Mouse (Mus musculus) left cerebral cortex, adult 2 months (tissue): ENCODE measurements at regions not wholly inside any gene's neighbourhood (a gene's known extent, or its start where the extent isn't known, plus 50 kb on each side); places are given as distances from the start of the nearest gene placed in this dataset.
A peak's percentile ranks its signal among the peaks of the same experiment; 100 is the strongest.

Experiments used
- DNase-seq, 2 experiments: peaks; one replicate each; pipeline ENCODE4 v3.0.0; 2021 to 2022; ENCODE audit warnings: low spot score in 2 of 2, mixed read lengths in 1 of 2; ENCODE audit errors: extremely low spot score in 1 of 2
- H3K27ac ChIP-seq: fragments of 200-600 bp; 2 replicates; pipeline ENCODE4 v1.8.1; 2022
- H3K4me3 ChIP-seq: fragments of 200-600 bp; 2 replicates; pipeline ENCODE4 v1.8.1; 2022
- CTCF ChIP-seq: fragments of 200-600 bp; IDR thresholded peaks from 2 replicates; pipeline ENCODE4 v1.8.1; 2022; ENCODE audit warnings: antibody characterized with exemption, mild to moderate bottlenecking, moderate library complexity
- intact Hi-C: fragments of 180-260 bp; cut with DNase I; formaldehyde crosslinking; loops from one replicate; pipeline ENCODE4 v1.15.1; 2025

DNA sequence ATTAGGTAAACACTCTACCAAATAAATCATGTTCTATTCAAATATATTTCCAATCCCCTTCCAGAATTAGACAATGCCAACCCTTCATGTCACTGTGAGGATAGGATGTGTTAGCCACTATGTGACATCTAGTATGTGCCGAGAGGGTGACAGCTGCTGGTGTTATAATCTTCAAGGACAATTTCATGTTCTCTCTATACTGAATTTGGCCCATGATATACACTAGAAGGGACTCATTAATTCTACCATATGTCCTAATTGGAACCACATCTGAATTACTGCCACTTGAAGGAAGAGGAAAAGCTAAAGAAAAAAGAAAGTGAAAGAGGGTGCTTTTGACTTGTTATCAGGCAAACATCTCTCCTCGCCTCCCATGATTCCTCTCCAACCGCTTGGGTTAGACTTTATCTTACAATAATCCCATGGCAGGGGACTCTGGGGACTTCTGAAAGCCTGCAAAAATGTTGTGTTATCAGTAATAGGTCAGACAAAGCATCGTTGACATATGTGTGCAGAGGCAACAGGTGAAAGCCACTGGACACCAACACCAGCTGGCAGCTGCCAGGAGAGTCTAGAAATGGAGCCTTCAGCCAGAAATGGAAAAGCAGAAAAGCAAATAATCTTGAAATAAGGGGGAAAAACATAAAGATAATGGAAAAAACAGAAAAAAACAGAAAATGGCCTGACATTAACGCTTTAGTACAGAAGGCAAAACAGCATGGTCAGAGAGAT lies 131.7 kb upstream of the Hs6st1 start:
- TF ChIP-seq CTCF, result no peak
- intact Hi-C loops, result loop anchor here (10.0 kb wide), 1 partner anchor 702 kb away; no protein-coding TSS in a partner anchor
- Histone ChIP-seq H3K27ac (no peak overlapping the region), H3K4me3 (no peak overlapping the region)
- no peak for DNase-seq

DNA sequence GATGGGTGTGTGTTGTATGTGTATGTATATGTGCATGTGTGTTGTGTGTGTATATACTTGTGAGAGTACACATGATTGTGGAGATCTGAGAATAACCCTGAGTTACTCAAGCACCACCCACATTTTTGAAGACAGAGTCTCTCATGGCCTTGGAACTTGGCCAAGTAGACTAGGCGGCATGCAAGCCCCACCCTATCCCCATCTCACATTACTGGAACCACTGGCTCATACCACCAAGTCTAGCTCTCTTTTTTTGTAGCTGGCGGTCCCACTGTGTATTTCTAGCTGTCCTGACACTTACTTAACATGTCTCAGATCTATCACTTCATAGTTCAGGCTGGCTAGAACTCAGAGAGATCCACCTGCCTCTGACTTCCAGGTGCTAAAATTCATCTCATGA lies 128.0 kb upstream of the Hs6st1 start:
- no peak overlapping the region for H3K27ac ChIP-seq
- no peak for DNase-seq
- TF ChIP-seq CTCF, result no peak
- intact Hi-C loops, result no loop called here
- no peak overlapping the region for H3K4me3 ChIP-seq

DNA sequence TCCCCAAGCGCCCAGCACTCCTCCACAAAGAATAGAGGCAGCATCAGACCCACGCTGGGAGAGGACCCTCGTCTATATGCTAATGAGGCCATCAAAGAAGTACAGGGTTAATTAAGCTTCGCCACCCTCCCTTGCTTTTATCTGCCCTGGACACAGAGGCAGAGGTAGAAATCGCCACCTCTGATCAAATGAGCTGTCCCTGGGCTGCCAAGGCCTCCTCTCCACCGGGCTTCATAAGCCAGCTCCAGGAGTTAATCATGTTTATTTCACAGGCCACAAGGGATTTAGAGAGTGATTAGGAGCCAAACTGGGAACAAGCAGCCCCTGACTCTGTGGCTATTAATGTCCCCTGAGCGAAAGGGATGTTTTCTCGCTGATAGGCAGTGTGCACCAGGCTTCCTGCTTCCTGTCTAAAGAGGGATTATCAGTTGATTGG lies 126.5 kb upstream of the Hs6st1 start:
- DNase-seq, result no peak
- TF ChIP-seq CTCF, result no peak
- intact Hi-C loops, result no loop called here
- no peak overlapping the region for H3K27ac ChIP-seq
- H3K4me3 ChIP-seq, result no peak overlapping the region

DNA sequence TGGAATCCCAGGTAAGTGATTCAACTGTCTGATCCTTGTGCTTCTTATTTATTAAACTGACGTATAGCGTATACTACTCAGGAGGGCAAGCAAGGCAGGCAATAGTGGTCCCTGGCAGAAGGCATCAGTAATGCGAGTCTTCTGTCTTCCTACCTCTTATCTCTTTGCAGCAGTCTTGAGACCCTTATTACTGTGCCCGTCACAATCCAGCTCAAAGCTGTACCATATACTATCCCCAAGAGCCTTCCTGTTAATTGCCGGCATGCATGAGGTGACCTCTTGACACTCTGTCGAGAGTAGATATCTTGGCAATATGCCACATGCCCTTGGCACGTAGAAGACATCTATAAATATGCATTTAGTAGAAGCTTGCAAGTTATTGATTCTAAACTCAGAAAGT lies 126.0 kb upstream of the Hs6st1 start:
- intact Hi-C loops, result no loop called here
- Histone ChIP-seq H3K27ac (no peak overlapping the region), H3K4me3 (no peak overlapping the region)
- TF ChIP-seq CTCF, result no peak
- DNase-seq, result no peak

GRCm38 (mm10) chr1:35943800-35944199 lies 124.4 kb upstream of the Hs6st1 start:
- intact Hi-C loops, result no loop called here
- Histone ChIP-seq H3K4me3 (no peak overlapping the region), H3K27ac (no peak overlapping the region)
- DNase-seq, result no peak
- TF ChIP-seq CTCF, result no peak

DNA sequence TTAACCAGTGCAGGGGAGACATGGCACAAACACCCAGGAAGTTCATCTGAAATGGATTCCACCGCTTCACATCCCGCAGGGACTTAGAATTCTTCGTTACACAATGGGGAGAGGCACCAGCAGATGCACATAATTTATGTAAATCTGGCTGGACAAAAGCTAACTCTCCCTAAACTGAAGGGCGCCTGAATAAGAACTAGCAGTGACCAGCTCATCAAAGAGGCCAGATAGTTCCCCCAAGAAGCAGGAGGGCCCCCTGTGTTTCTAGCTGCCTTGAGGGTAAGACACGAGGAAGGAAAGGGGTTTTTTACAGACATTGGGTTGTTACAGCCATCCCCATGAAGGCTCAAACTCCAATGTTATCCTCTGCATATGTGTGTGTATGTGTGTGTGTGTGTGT lies 123.8 kb upstream of the Hs6st1 start:
- DNase-seq, result no peak
- H3K4me3 ChIP-seq, result no peak overlapping the region
- H3K27ac ChIP-seq, result no peak overlapping the region
- TF ChIP-seq CTCF, result no peak
- intact Hi-C loops, result no loop called here

- TF ChIP-seq CTCF, result no peak
Measured at GRCm38 (mm10) chr1:35944849-35945248, 123.4 kb upstream of the Hs6st1 start.

GRCm38 (mm10) chr1:35945596-35945995 lies 122.6 kb upstream of the Hs6st1 start:
- intact Hi-C loops, result no loop called here
- H3K4me3 ChIP-seq, result no peak overlapping the region
- TF ChIP-seq CTCF, result no peak
- H3K27ac ChIP-seq, result no peak overlapping the region
- no peak for DNase-seq

More at GRCm38 (mm10) chr1:35944849-35945248, 123.4 kb upstream of the Hs6st1 start:
- Histone ChIP-seq H3K4me3 (no peak overlapping the region), H3K27ac (no peak overlapping the region)
- DNase-seq, result no peak
- intact Hi-C loops, result no loop called here

DNA sequence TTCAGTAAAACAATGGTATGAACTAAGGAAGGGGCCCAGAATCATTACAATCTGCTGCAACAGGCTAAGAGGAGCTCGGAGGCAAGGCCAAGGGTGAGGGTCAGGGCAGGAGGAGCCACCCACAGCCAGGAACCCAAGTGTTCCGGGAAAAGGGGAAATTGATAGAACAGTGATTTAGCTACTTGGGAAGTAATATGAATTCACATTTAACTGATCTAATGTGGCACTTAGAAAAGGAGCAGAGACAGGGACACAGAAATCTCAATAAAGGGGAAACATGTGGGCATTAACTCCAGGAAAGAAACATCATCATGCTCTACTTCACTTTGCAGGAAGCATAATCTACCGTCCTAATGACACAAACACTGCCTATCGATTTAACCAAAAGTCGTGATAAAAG lies 120.1 kb upstream of the Hs6st1 start:
- DNase-seq, result no peak
- intact Hi-C loops, result no loop called here
- no peak overlapping the region for H3K27ac ChIP-seq
- H3K4me3 ChIP-seq, result no peak overlapping the region
- TF ChIP-seq CTCF, result no peak

GRCm38 (mm10) chr1:35951082-35951481 lies 117.1 kb upstream of the Hs6st1 start:
- Histone ChIP-seq H3K4me3 (no peak overlapping the region), H3K27ac (no peak overlapping the region)
- no peak for TF ChIP-seq CTCF

GRCm38 (mm10) chr1:35953721-35954120 lies 114.5 kb upstream of the Hs6st1 start:
- intact Hi-C loops, result no loop called here
- no peak for TF ChIP-seq CTCF
- no peak for DNase-seq

More at GRCm38 (mm10) chr1:35951082-35951481, 117.1 kb upstream of the Hs6st1 start:
- DNase-seq, result peak in 1 of 2 experiments; percentile 14
- intact Hi-C loops, result no loop called here

GRCm38 (mm10) chr1:35957425-35958372 lies 110.5 kb upstream of the Hs6st1 start:
- Histone ChIP-seq H3K27ac (no peak overlapping the region), H3K4me3 (no peak overlapping the region)
- intact Hi-C loops, result no loop called here
- no peak for DNase-seq
- no peak; the same call in none of the 2 replicates for TF ChIP-seq CTCF

More at GRCm38 (mm10) chr1:35953721-35954120, 114.5 kb upstream of the Hs6st1 start:
- H3K27ac ChIP-seq, result no peak overlapping the region
- H3K4me3 ChIP-seq, result no peak overlapping the region
